Mouse (Mus musculus) embryonic stem cell, embryonic (primary cell): ENCODE measurements around the gene Sgca.

Source experiments
- CTCF ChIA-PET, 4 experiments: fragments of 300-600 bp in 2 of 4; fragments of 350-600 bp in 2 of 4; sonication (Branson Sonifier 250); formaldehyde crosslinking; loops; one replicate each; lab custom pipeline; 2022; ENCODE audit warnings: inconsistent platforms in 2 of 4; lab: Charles Lee
- POLR2A ChIA-PET, 4 experiments: fragments of 300-600 bp in 2 of 4; fragments of 350-600 bp in 2 of 4; sonication (Branson Sonifier 250); formaldehyde crosslinking; loops; one replicate each; lab custom pipeline; 2022; ENCODE audit warnings: antibody characterized with exemption in 4 of 4, inconsistent platforms in 1 of 4; lab: Charles Lee

The Sgca gene

DNA sequence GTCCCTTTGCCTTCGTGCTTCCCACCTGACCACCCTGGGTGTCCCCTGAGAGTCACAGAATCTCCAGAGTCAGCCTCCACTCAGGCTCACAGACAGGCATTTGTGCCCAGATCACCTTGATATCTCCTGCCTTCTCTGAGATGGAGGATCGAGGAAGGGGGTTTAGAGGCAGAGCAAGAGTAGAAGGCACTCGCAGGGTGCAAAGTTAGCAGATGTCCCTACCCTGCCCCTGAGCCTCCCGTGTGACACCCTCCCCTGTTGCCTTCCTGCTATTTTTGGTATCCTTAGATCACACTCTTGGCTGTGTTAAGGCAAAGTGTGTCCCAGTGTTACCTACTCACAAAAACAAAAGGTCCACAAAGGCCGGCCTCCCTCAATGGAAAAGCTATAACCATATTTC, at the start of gene Sgca:
TSS of gene Sgca (minus strand) at position 129 of the 400 bp plus-strand sequence.
- CTCF ChIA-PET: interaction anchor here in 1 of 4 experiments (1.2 kb wide), 1 partner anchor 13 kb away, joined by 3 read pairs; no protein-coding TSS in a partner anchor
- POLR2A ChIA-PET: interaction anchor here in 1 of 4 experiments (0.9 to 1.5 kb wide), 3 partner anchors 10 to 35 kb away, joined by 3 to 5 read pairs (median 3); no protein-coding TSS in a partner anchor

GRCm38 (mm10) chr11:95025227-95026012, 49.3 kb upstream of the Sgca start:
- POLR2A ChIA-PET: interaction anchor here in 3 of 4 experiments (0.9 to 1.8 kb wide), 8 partner anchors 8 to 88 kb away, joined by 3 to 5 read pairs (median 4); partner anchors contain the start of gene Ppp1r9b (in 1 of the 3)
- CTCF ChIA-PET: interaction anchor here in 3 of 4 experiments (0.6 to 1.7 kb wide), 6 partner anchors 8 to 227 kb away, joined by 3 to 6 read pairs (median 4); partner anchors contain the start of gene Pdk2 (in 2 of the 3)

GRCm38 (mm10) chr11:95024439-95025184, 48.5 kb upstream of the Sgca start:
- CTCF ChIA-PET: interaction anchor here in 3 of 4 experiments (0.6 to 1.7 kb wide), 7 partner anchors 8 to 227 kb away, joined by 3 to 6 read pairs (median 4); partner anchors contain the start of gene Pdk2 (in 2 of the 3)
- POLR2A ChIA-PET: interaction anchor here in 3 of 4 experiments (0.6 to 1.8 kb wide), 8 partner anchors 9 to 89 kb away, joined by 3 to 5 read pairs (median 4); no protein-coding TSS in a partner anchor

DNA sequence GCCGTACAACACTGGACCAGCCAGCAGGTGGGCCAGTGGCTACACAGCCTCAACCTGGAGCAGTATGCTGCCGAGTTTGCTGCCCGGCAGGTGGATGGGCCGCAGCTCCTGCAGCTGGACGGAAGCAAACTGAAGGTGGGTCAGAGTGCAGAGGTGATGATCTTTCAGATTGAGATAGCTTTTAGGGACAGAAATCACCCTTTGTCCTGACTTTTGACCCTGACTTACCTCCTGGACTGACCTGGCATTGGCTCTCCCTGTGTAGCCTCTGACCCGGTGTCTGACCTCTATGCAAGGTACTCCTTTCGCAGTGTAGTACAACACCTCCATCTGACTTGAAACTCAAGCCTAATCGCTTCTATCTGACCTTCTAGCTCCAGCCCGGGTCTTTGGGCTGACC, 47.4 kb upstream of the Sgca start:
- ChIA-PET POLR2A (interaction anchor here in 1 of 4 experiments (1.8 kb wide), 1 partner anchor 10 kb away, joined by 5 read pairs; no protein-coding TSS in a partner anchor), CTCF (interaction anchor here in 3 of 4 experiments (0.7 to 2.3 kb wide), 3 partner anchors 18 to 172 kb away, joined by 3 to 13 read pairs (median 3); no protein-coding TSS in a partner anchor)

DNA sequence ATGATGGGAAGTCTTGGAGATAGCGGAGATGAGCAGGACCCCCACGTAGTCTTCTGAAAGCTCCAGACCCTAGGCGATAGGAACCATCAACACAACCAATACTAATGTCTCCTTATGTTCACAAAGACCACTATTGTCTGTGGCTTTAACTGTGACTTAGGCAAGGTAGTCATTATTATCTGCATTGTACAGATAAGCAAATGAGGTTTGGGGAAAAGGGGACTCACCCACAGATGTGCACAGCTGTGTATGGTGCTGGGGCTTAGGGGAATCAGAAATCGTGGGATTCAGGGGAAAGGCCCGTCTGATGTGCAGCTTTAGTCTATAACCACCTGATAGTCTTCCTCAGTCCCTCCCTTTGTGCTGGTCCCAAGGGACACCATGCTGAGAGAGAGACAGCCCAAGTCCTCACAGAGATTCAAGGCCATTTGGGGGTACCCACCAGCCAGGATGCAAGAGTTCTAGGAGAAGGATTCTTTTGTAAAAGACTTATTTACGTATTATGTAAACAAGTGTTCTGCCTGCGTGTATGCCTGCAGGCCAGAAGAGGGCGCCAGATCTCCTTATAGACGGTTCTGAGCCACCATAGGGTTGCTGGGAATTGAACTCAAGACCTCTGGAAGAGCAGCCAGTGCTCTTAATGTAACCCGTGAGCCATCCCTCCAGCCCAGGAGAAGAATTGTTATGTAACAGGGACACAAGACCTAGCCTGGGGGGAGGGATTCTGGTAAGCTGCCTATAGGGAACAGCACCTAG, 46.3 kb upstream of the Sgca start:
- ChIA-PET CTCF (interaction anchor here in 3 of 4 experiments (0.7 to 2.3 kb wide), 11 partner anchors 10 to 229 kb away, joined by 3 to 13 read pairs (median 3); no protein-coding TSS in a partner anchor), POLR2A (interaction anchor here in 2 of 4 experiments (1.0 to 2.0 kb wide), 2 partner anchors 19 to 20 kb away, joined by 3 to 5 read pairs; no protein-coding TSS in a partner anchor)

DNA sequence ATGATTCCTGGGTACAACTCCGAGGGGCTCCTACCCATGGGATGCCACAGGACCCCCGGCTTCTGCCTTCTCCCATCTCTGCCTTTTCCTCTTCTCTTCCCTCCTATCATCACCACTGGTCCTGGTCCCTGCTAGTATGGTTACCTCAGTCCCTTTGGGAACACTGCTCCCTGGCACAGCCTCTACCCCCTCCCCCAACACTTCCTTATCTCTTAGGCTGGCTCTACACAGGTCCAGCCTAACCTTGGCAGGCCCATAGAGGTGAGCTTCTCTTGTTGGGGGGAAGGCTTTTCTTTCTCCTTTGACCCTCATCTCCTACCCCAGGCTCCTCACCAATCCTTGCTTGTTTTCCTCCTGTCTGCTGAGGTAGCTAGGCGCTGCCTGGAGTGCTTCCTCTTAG, 39.4 kb upstream of the Sgca start:
- ChIA-PET CTCF (interaction anchor here in 2 of 4 experiments (0.6 to 2.8 kb wide), 3 partner anchors 15 to 46 kb away, joined by 3 to 13 read pairs (median 3); no protein-coding TSS in a partner anchor), POLR2A (interaction anchor here in 1 of 4 experiments (0.5 kb wide), 1 partner anchor 50 kb away, joined by 4 read pairs; no protein-coding TSS in a partner anchor)

DNA sequence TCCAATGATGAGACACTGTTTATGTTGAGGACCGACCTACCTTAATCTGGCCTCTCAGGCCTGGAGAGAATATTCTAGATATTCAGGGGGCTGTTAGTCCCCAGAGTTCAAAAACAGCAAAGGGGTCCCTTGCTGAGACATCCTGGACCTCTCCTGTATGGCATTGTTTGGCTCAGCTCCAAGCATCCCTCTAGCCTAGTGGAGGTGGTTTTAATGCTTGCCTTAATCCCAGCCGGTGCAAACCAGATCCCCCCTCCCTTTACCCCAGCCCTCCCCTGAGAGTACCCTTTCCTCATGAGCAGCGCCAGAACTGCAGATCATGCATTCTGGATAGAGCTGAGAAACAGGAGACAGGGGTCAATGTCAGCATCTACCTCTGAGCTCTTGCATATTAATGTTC, 36.4 kb upstream of the Sgca start:
- ChIA-PET CTCF (interaction anchor here in 3 of 4 experiments (0.5 to 1.8 kb wide), 4 partner anchors 10 to 202 kb away, joined by 3 to 7 read pairs (median 3); no protein-coding TSS in a partner anchor), POLR2A (interaction anchor here in 1 of 4 experiments (1.4 kb wide), 1 partner anchor 19 kb away, joined by 3 read pairs; no protein-coding TSS in a partner anchor)

DNA sequence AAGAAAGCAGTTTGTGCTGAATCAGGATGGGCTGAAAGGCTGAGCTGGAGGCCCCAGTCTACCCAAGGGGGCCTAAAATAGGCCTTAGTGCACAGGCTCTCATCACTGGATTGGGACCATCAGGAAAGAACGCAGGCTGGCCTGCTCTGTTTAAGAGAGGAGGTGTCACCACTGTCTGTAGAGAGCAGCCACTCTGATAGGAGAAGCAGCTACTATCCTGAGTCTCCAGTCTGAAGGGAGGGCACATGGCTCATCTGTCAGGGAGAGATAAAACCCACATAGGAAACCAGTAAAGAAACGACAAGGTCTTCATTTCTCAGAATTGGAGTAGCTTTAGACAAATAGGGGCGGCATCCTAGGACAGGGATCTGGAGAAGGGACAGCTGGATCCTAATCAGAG, 35.9 kb upstream of the Sgca start:
- CTCF ChIA-PET: interaction anchor here in 3 of 4 experiments (0.5 to 1.8 kb wide), 8 partner anchors 10 to 202 kb away, joined by 3 to 7 read pairs (median 4); no protein-coding TSS in a partner anchor
- POLR2A ChIA-PET: interaction anchor here in 1 of 4 experiments (1.4 kb wide), 1 partner anchor 19 kb away, joined by 3 read pairs; no protein-coding TSS in a partner anchor

GRCm38 (mm10) chr11:95011416-95011815, 35.3 kb upstream of the Sgca start:
- ChIA-PET CTCF (interaction anchor here (0.6 to 1.8 kb wide), 10 partner anchors 11 to 116 kb away, joined by 3 to 7 read pairs (median 4); no protein-coding TSS in a partner anchor), POLR2A (interaction anchor here in 3 of 4 experiments (0.5 to 1.4 kb wide), 4 partner anchors 9 to 993 kb away, joined by 3 to 4 read pairs (median 3); no protein-coding TSS in a partner anchor)

GRCm38 (mm10) chr11:95010841-95011403, 34.8 kb upstream of the Sgca start:
- CTCF ChIA-PET: interaction anchor here (0.6 to 1.8 kb wide), 12 partner anchors 10 to 491 kb away, joined by 3 to 27 read pairs (median 4); no protein-coding TSS in a partner anchor
- POLR2A ChIA-PET: interaction anchor here in 3 of 4 experiments (0.5 to 1.4 kb wide), 4 partner anchors 9 to 993 kb away, joined by 3 to 4 read pairs (median 3); no protein-coding TSS in a partner anchor

DNA sequence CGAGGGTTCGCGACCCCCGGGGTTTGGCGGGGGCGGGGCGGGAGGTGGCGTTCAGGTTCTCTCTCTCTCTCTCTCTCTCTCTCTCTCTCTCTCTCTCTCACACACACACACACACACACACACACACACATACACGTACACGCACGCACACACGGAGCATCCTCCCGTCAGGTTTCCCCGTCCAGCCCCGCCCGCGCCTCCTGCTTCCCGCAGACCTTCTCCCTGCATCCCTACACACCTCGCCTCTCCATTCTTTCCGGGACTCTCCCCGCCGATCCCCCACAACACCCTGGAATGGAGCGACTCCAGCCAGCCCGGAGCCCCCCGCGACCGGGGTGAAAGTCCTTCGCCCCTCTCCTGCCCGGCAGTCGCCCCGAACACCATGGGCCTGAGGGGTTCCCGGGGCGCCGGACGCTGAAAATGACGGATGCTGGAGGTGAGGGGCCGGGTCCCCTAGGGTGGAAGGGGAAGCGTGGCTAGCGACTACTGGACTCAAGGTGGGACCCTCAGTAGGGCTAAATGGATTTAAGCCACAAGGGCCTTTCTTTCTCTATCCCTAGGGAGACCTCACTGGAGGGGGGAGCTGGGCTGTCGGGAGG, 34.1 kb upstream of the Sgca start:
- CTCF ChIA-PET: interaction anchor here in 2 of 4 experiments (0.7 to 1.6 kb wide), 7 partner anchors 10 to 492 kb away, joined by 3 to 27 read pairs (median 4); no protein-coding TSS in a partner anchor
- POLR2A ChIA-PET: interaction anchor here in 1 of 4 experiments (1.3 kb wide), 1 partner anchor 10 kb away, joined by 4 read pairs; no protein-coding TSS in a partner anchor

DNA sequence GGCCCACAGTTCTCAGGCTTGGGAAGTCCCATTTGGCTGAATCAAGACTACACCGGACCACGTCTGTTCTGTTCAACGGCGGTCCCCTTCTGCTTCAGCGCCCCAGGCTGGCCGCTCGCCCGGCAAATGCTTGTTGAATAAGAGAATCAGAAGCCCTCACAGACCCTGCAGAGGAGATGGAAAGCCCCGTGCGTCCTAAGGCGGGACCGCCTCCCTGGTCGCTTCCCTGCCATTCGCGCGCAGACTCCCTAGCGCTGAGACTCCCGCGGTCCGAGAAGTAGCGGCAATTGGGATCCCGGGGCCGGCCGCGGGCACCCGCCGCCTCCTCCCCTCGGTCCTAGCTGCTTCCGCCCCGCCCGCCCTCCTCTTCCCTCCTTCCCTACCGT, 33.5 kb upstream of the Sgca start, which contains the start of gene Samd14:
TSS of gene Samd14 (plus strand) at position 251 of the 386 bp plus-strand sequence.
- CTCF ChIA-PET: interaction anchor here in 3 of 4 experiments (0.7 to 1.2 kb wide), 4 partner anchors 10 to 233 kb away, joined by 3 to 4 read pairs (median 3); no protein-coding TSS in a partner anchor

DNA sequence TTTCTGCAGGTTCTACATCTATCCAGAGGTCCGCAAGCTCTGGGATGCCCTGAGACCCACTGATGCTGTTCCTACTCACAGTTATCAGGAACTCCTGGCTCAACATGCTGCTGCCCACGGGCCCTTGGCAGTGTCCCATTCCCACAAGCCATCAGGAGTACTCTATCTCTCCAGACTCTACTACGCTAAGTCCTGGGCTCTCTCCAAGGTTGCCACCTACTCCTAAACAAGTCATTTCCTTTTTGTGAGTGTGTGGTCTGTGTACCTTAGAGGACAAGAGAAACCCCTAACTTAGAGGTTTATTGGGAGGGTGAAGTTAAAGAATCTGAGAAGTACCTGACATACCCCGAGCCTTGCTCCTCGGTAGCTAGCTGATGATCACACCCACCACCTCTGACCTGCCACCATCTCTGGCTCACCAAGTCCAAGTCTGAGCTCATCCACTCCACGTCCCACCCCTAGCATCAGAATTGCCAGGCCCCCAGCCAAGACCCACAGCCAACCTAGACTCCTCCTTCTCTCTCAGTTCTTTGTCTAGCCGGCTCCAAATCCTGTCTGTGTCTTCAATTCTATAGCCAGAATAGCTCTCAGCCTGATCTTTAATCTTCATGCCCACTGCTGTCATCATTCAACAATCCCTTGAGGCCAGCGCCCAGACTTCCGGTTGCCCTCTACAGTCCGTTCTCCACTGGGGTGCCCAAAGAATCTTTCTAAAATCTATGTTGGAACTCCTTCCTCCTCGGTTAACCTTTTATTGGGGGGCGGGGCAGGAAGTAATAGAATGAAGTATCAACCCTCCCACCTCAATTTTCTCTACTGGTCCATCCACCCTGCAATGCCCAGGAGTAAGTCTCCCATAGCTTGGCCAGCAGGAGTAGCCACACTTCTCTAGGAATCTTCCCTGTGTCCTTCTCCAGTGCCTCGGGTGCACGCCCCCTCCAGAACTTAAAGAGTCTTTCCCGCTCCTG, 32.8 kb upstream of the Sgca start:
- POLR2A ChIA-PET: interaction anchor here in 1 of 4 experiments (4.6 kb wide), 1 partner anchor 15 kb away, joined by 22 read pairs; no protein-coding TSS in a partner anchor
- CTCF ChIA-PET: interaction anchor here in 3 of 4 experiments (0.5 to 1.2 kb wide), 5 partner anchors 11 to 234 kb away, joined by 3 to 8 read pairs (median 3); no protein-coding TSS in a partner anchor

More for the DNA sequence above, 33.5 kb upstream of the Sgca start, which contains the start of gene Samd14:
- POLR2A ChIA-PET: interaction anchor here in 1 of 4 experiments (4.6 kb wide), 1 partner anchor 15 kb away, joined by 22 read pairs; no protein-coding TSS in a partner anchor

GRCm38 (mm10) chr11:95007418-95007817, 31.3 kb upstream of the Sgca start:
- ChIA-PET CTCF (interaction anchor here in 2 of 4 experiments (0.5 to 0.9 kb wide), 3 partner anchors 28 to 290 kb away, joined by 3 to 8 read pairs (median 4); no protein-coding TSS in a partner anchor), POLR2A (interaction anchor here in 2 of 4 experiments (0.7 to 4.6 kb wide), 8 partner anchors 11 to 49 kb away, joined by 3 to 22 read pairs (median 3); no protein-coding TSS in a partner anchor)
